Mouse (Mus musculus) lung, embryonic 15.5 days (tissue): ENCODE measurements around the gene Smok2a. TPM values are rescaled to one million over a fixed set of nuclear protein-coding genes. Genes with fewer than 3 reads are reported as not detected.
A peak's percentile ranks its signal among the peaks of the same experiment; 100 is the strongest.
"Not testable (repeated sequence)": the region's sequence is repeated elsewhere in the genome, so short reads cannot be mapped to it uniquely, and the experiment has no call there.

Experiments
- ATAC-seq: fragments of 200-750 bp; cut with Nextera tagmentation; 2 replicates; pipeline ENCODE4 v1.8.0; 2017; ENCODE audit warnings: moderate number of reproducible peaks, borderline replicate concordance; ENCODE audit not compliant: low FRiP score, low TSS enrichment; ENCODE audit errors: extremely low read depth
- H3K27ac ChIP-seq: fragments of 300-500 bp; sonication (generic); 2 replicates; pipeline ENCODE4 v1.5.1; 2015; ENCODE audit warnings: moderate library complexity, mild to moderate bottlenecking, inconsistent platforms
- H3K27me3 ChIP-seq: fragments of 300-500 bp; sonication (generic); 2 replicates; pipeline ENCODE4 v1.6.1; 2015; ENCODE audit warnings: inconsistent platforms
- H3K36me3 ChIP-seq: fragments of 300-500 bp; sonication (generic); 2 replicates; pipeline ENCODE4 v1.6.1; 2015; ENCODE audit warnings: inconsistent platforms
- H3K4me1 ChIP-seq: fragments of 300-500 bp; sonication (generic); 2 replicates; pipeline ENCODE4 v1.6.1; 2015; ENCODE audit warnings: inconsistent platforms
- H3K4me2 ChIP-seq: fragments of 300-500 bp; sonication (generic); 2 replicates; pipeline ENCODE4 v1.6.1; 2015; ENCODE audit warnings: inconsistent platforms, mild to moderate bottlenecking, moderate library complexity
- H3K4me3 ChIP-seq: fragments of 300-500 bp; sonication (generic); 2 replicates; pipeline ENCODE4 v1.5.1; 2015; ENCODE audit warnings: mild to moderate bottlenecking, inconsistent platforms
- H3K9ac ChIP-seq: fragments of 300-500 bp; sonication (generic); 2 replicates; pipeline ENCODE4 v1.6.1; 2015; ENCODE audit warnings: inconsistent platforms
- H3K9me3 ChIP-seq: fragments of 300-500 bp; sonication (generic); 2 replicates; pipeline ENCODE4 v1.6.1; 2016; ENCODE audit warnings: inconsistent platforms
- WGBS: fragments of 180-500 bp; shearing (Covaris S2); methylation state at CpG from one replicate; pipeline ENCODE4 v1.1.7; 2015; 5-methylcytosine and 5-hydroxymethylcytosine counted together
- polyA plus RNA-seq: library from polyadenylated mRNA; unstranded; fragments of >200 nt; fragmentation: Nextera tagmentation; extraction: Ambion mirVana; gene quantifications from 2 replicates; pipeline ENCODE4 v1.2.1, GENCODE M21; 2015

Gene Smok2a
- polyA plus RNA-seq = not detected in 2 replicates

- no peak within 1 kb of the TSS for H3K9ac ChIP-seq
- no peak for ATAC-seq
- H3K4me1 ChIP-seq = no peaks in the 10 kb centered on the region
- H3K27ac ChIP-seq = no peak within 1 kb of the TSS
- no peaks in the 10 kb centered on the region for H3K27me3 ChIP-seq
- H3K4me2 ChIP-seq = no peak within 1 kb of the TSS
- H3K4me3 ChIP-seq = no peak within 1 kb of the TSS
- peaks cover 38% of the 10 kb centered on the region for H3K9me3 ChIP-seq
- H3K36me3 ChIP-seq = no peaks in the 10 kb centered on the region
- WGBS = 77% methylated on average over 3 of the region's 3 CpGs
Observed at GRCm38 (mm10) chr17:13220888-13221287, at the start of gene Smok2a. Smok2a (plus strand) TSS chr17:13221188.

GRCm38 (mm10) chr17:13173578-13173977, 47.4 kb upstream of the Smok2a start:
- H3K9me3 ChIP-seq, H3K36me3 ChIP-seq, H3K27me3 ChIP-seq, H3K4me3 ChIP-seq, H3K9ac ChIP-seq, H3K27ac ChIP-seq, ATAC-seq, H3K4me2 ChIP-seq, H3K4me1 ChIP-seq: not testable (repeated sequence)
- 84% methylated on average over 6 of the region's 6 CpGs for WGBS

GRCm38 (mm10) chr17:13174029-13174428, 47.0 kb upstream of the Smok2a start:
- not testable (repeated sequence) for H3K4me2 ChIP-seq, H3K27ac ChIP-seq, H3K9ac ChIP-seq, H3K4me1 ChIP-seq, H3K4me3 ChIP-seq, H3K9me3 ChIP-seq, H3K36me3 ChIP-seq, H3K27me3 ChIP-seq, ATAC-seq
- 43% methylated on average over 2 of the region's 3 CpGs for WGBS

GRCm38 (mm10) chr17:13175609-13176008, 45.4 kb upstream of the Smok2a start:
- H3K9ac ChIP-seq, H3K27ac ChIP-seq, H3K4me1 ChIP-seq, H3K4me3 ChIP-seq, H3K27me3 ChIP-seq, ATAC-seq, H3K9me3 ChIP-seq, H3K4me2 ChIP-seq, H3K36me3 ChIP-seq: not testable (repeated sequence)
- 33% methylated on average over 1 of the region's 1 CpGs for WGBS

GRCm38 (mm10) chr17:13177796-13178195, 43.2 kb upstream of the Smok2a start:
- not testable (repeated sequence) for H3K4me3 ChIP-seq, H3K4me2 ChIP-seq, H3K27ac ChIP-seq, H3K9ac ChIP-seq, H3K9me3 ChIP-seq, H3K36me3 ChIP-seq, H3K27me3 ChIP-seq, H3K4me1 ChIP-seq
- ATAC-seq = peak; percentile 43; the same call in 1 of the 2 replicates
- whole genome bisulfite sequencing = 58% methylated on average over 1 of the region's 1 CpGs

GRCm38 (mm10) chr17:13179021-13179420, 42.0 kb upstream of the Smok2a start:
- not testable (repeated sequence) for H3K9ac ChIP-seq, H3K4me1 ChIP-seq, H3K27me3 ChIP-seq, ATAC-seq, H3K27ac ChIP-seq, H3K4me2 ChIP-seq, H3K36me3 ChIP-seq, H3K4me3 ChIP-seq, H3K9me3 ChIP-seq
- WGBS = 77% methylated on average over 4 of the region's 4 CpGs

GRCm38 (mm10) chr17:13180491-13180890, 40.5 kb upstream of the Smok2a start:
- not testable (repeated sequence) for H3K9ac ChIP-seq
- WGBS = 86% methylated on average over 5 of the region's 5 CpGs

GRCm38 (mm10) chr17:13182712-13183111, 38.3 kb upstream of the Smok2a start:
- H3K27me3 ChIP-seq, H3K4me1 ChIP-seq, H3K27ac ChIP-seq, H3K4me2 ChIP-seq, H3K36me3 ChIP-seq, H3K9ac ChIP-seq, H3K4me3 ChIP-seq, ATAC-seq: not testable (repeated sequence)
- peaks cover 13% of the 10 kb centered on the region; the same call in 1 of the 2 replicates for H3K9me3 ChIP-seq
- WGBS = 66% methylated on average over 3 of the region's 4 CpGs

More at GRCm38 (mm10) chr17:13180491-13180890, 40.5 kb upstream of the Smok2a start:
- H3K4me2 ChIP-seq, H3K9me3 ChIP-seq, H3K27ac ChIP-seq, H3K27me3 ChIP-seq, H3K36me3 ChIP-seq, ATAC-seq, H3K4me1 ChIP-seq, H3K4me3 ChIP-seq: not testable (repeated sequence)

- not testable (repeated sequence) for H3K9ac ChIP-seq, H3K4me2 ChIP-seq, H3K4me1 ChIP-seq, H3K36me3 ChIP-seq, H3K27me3 ChIP-seq, ATAC-seq, H3K4me3 ChIP-seq, H3K27ac ChIP-seq
- H3K9me3 ChIP-seq = peaks cover 16% of the 10 kb centered on the region; the same call in 1 of the 2 replicates
- WGBS = 84% methylated on average over 4 of the region's 5 CpGs
Observed at GRCm38 (mm10) chr17:13184514-13184913, 36.5 kb upstream of the Smok2a start.

- not testable (repeated sequence) for H3K4me3 ChIP-seq, H3K9ac ChIP-seq, H3K36me3 ChIP-seq, H3K27ac ChIP-seq, H3K4me1 ChIP-seq, ATAC-seq, H3K4me2 ChIP-seq, H3K27me3 ChIP-seq
- peaks cover 12% of the 10 kb centered on the region; the same call in 1 of the 2 replicates for H3K9me3 ChIP-seq
- WGBS = 76% methylated on average over 6 of the region's 6 CpGs
Observed at GRCm38 (mm10) chr17:13186541-13186940, 34.4 kb upstream of the Smok2a start.

GRCm38 (mm10) chr17:13187621-13188020, 33.4 kb upstream of the Smok2a start:
- H3K4me3 ChIP-seq, H3K27me3 ChIP-seq, H3K36me3 ChIP-seq, H3K27ac ChIP-seq, ATAC-seq, H3K4me1 ChIP-seq, H3K4me2 ChIP-seq, H3K9ac ChIP-seq: not testable (repeated sequence)
- peaks cover 12% of the 10 kb centered on the region; the same call in 1 of the 2 replicates for H3K9me3 ChIP-seq
- WGBS = 62% methylated on average over 6 of the region's 6 CpGs

GRCm38 (mm10) chr17:13188846-13189245, 32.1 kb upstream of the Smok2a start:
- ATAC-seq, H3K4me2 ChIP-seq, H3K36me3 ChIP-seq, H3K27me3 ChIP-seq, H3K4me1 ChIP-seq, H3K27ac ChIP-seq, H3K4me3 ChIP-seq, H3K9ac ChIP-seq: not testable (repeated sequence)
- WGBS = 89% methylated on average over 2 of the region's 2 CpGs
- peaks cover 12% of the 10 kb centered on the region; the same call in 1 of the 2 replicates for H3K9me3 ChIP-seq
